Mouse (Mus musculus) limb, embryonic 15.5 days (tissue): ENCODE measurements around the gene Rcn3. TPM values are rescaled to one million over a fixed set of nuclear protein-coding genes. Genes with fewer than 3 reads are reported as not detected.

Source experiments
- ATAC-seq: fragments of 200-750 bp; cut with Nextera tagmentation; 2 replicates; pipeline ENCODE4 v1.8.0; 2017; ENCODE audit warnings: low read depth, moderate TSS enrichment; ENCODE audit not compliant: insufficient number of reproducible peaks, low FRiP score, low TSS enrichment
- H3K27ac ChIP-seq: fragments of 300-500 bp; sonication (generic); 2 replicates; pipeline ENCODE4 v1.5.1; 2015; ENCODE audit warnings: moderate library complexity, mild to moderate bottlenecking, inconsistent platforms
- H3K27me3 ChIP-seq: fragments of 300-500 bp; sonication (generic); 2 replicates; pipeline ENCODE4 v1.6.1; 2015; ENCODE audit warnings: inconsistent platforms
- H3K36me3 ChIP-seq: fragments of 300-500 bp; sonication (generic); 2 replicates; pipeline ENCODE4 v1.6.1; 2015; ENCODE audit warnings: inconsistent platforms
- H3K4me1 ChIP-seq: fragments of 300-500 bp; sonication (generic); 2 replicates; pipeline ENCODE4 v1.6.1; 2015; ENCODE audit warnings: inconsistent platforms
- H3K4me2 ChIP-seq: fragments of 300-500 bp; sonication (generic); 2 replicates; pipeline ENCODE4 v1.6.1; 2015; ENCODE audit warnings: mild to moderate bottlenecking, inconsistent platforms
- H3K4me3 ChIP-seq: fragments of 300-500 bp; sonication (generic); 2 replicates; pipeline ENCODE4 v1.5.1; 2015; ENCODE audit warnings: mild to moderate bottlenecking, inconsistent platforms
- H3K9ac ChIP-seq: fragments of 300-500 bp; sonication (generic); 2 replicates; pipeline ENCODE4 v1.6.1; 2015; ENCODE audit warnings: inconsistent platforms
- H3K9me3 ChIP-seq: fragments of 300-500 bp; sonication (generic); 2 replicates; pipeline ENCODE4 v1.6.1; 2016; ENCODE audit warnings: inconsistent platforms
- WGBS: fragments of 180-500 bp; shearing (Covaris S2); methylation state at CpG from one replicate; pipeline ENCODE4 v1.1.7; 2015; 5-methylcytosine and 5-hydroxymethylcytosine counted together
- polyA plus RNA-seq: library from polyadenylated mRNA; unstranded; fragments of >200 nt; fragmentation: Nextera tagmentation; extraction: Ambion mirVana; gene quantifications from 2 replicates; pipeline ENCODE4 v1.2.1, GENCODE M21; 2015

The Rcn3 gene
- polyA plus RNA-seq, 1 experiment from 2014 or later, result 653 TPM

GRCm38 (mm10) chr7:45048923-45049657, 42.9 kb downstream of the Rcn3 start:
- Histone ChIP-seq H3K36me3 (peaks cover 61% of the 10 kb centered on the region), H3K9me3 (no peaks in the 10 kb centered on the region), H3K4me2 (no peak overlapping the region), H3K4me3 (no peak overlapping the region), H3K27ac (no peak overlapping the region), H3K27me3 (no peaks in the 10 kb centered on the region), H3K4me1 (peaks cover 31% of the 10 kb centered on the region), H3K9ac (no peak overlapping the region)
- WGBS, result 90% methylated on average over 23 of the region's 23 CpGs
- ATAC-seq, result no peak

- no peak overlapping the region for H3K27ac ChIP-seq
These were observed 43.8 kb downstream of the Rcn3 start for GRCm38 (mm10) chr7:45048001-45048890.

GRCm38 (mm10) chr7:45047491-45047890, 44.5 kb downstream of the Rcn3 start:
- Histone ChIP-seq H3K4me1 (peaks cover 31% of the 10 kb centered on the region), H3K9me3 (no peaks in the 10 kb centered on the region), H3K4me3 (no peak overlapping the region), H3K9ac (no peak overlapping the region), H3K27me3 (no peaks in the 10 kb centered on the region), H3K4me2 (no peak overlapping the region), H3K27ac (no peak overlapping the region), H3K36me3 (peaks cover 77% of the 10 kb centered on the region)
- no peak for ATAC-seq
- 96% methylated on average over 14 of the region's 14 CpGs for WGBS

More at GRCm38 (mm10) chr7:45048001-45048890, 43.8 kb downstream of the Rcn3 start:
- H3K36me3 ChIP-seq, result peaks cover 70% of the 10 kb centered on the region
- no peak for ATAC-seq
- peak overlapping the region; percentile 5; the same call in 1 of the 2 replicates for H3K4me2 ChIP-seq
- H3K9me3 ChIP-seq, result no peaks in the 10 kb centered on the region
- H3K27me3 ChIP-seq, result no peaks in the 10 kb centered on the region
- 91% methylated on average over 37 of the region's 38 CpGs for whole genome bisulfite sequencing
- H3K4me1 ChIP-seq, result peaks cover 31% of the 10 kb centered on the region
- no peak overlapping the region for H3K9ac ChIP-seq
- H3K4me3 ChIP-seq, result no peak overlapping the region

GRCm38 (mm10) chr7:45046853-45047350, 45.1 kb downstream of the Rcn3 start:
- Histone ChIP-seq H3K9ac (no peak overlapping the region), H3K4me3 (no peak overlapping the region), H3K4me1 (peaks cover 27% of the 10 kb centered on the region), H3K36me3 (peaks cover 83% of the 10 kb centered on the region), H3K9me3 (no peaks in the 10 kb centered on the region), H3K4me2 (no peak overlapping the region), H3K27ac (no peak overlapping the region), H3K27me3 (no peaks in the 10 kb centered on the region)
- no peak for ATAC-seq
- WGBS, result 95% methylated on average over 26 of the region's 26 CpGs

GRCm38 (mm10) chr7:45045741-45046140, 46.3 kb downstream of the Rcn3 start:
- H3K9ac ChIP-seq, result no peak overlapping the region
- ATAC-seq, result no peak
- H3K9me3 ChIP-seq, result no peaks in the 10 kb centered on the region
- peaks cover 15% of the 10 kb centered on the region for H3K4me1 ChIP-seq
- no peak overlapping the region for H3K4me3 ChIP-seq
- H3K36me3 ChIP-seq, result peaks cover 95% of the 10 kb centered on the region
- 91% methylated on average over 22 of the region's 22 CpGs for WGBS
- no peak overlapping the region for H3K4me2 ChIP-seq
- H3K27me3 ChIP-seq, result no peaks in the 10 kb centered on the region
- no peak overlapping the region for H3K27ac ChIP-seq

GRCm38 (mm10) chr7:45043307-45043706, 48.7 kb downstream of the Rcn3 start:
- Histone ChIP-seq H3K36me3 (peaks cover 97% of the 10 kb centered on the region), H3K27ac (no peak overlapping the region), H3K9me3 (no peaks in the 10 kb centered on the region), H3K4me1 (0 out of 2 replicates have a peak, but pooled peaks cover 3% of the 10 kb centered on the region), H3K9ac (no peak overlapping the region), H3K4me3 (no peak overlapping the region), H3K4me2 (no peak overlapping the region), H3K27me3 (no peaks in the 10 kb centered on the region)
- 94% methylated on average over 14 of the region's 14 CpGs for whole genome bisulfite sequencing
- no peak for ATAC-seq

GRCm38 (mm10) chr7:45040851-45041250, 51.2 kb downstream of the Rcn3 start:
- Histone ChIP-seq H3K27me3 (no peaks in the 10 kb centered on the region), H3K9me3 (no peaks in the 10 kb centered on the region), H3K4me3 (no peak overlapping the region), H3K9ac (no peak overlapping the region), H3K4me2 (no peak overlapping the region), H3K27ac (no peak overlapping the region), H3K4me1 (0 out of 2 replicates have a peak, but pooled peaks cover 4% of the 10 kb centered on the region), H3K36me3 (peaks cover 97% of the 10 kb centered on the region)
- ATAC-seq, result no peak
- 94% methylated on average over 9 of the region's 9 CpGs for WGBS

- H3K4me2 ChIP-seq, result no peak overlapping the region
- H3K9ac ChIP-seq, result no peak overlapping the region
- no peak overlapping the region for H3K4me3 ChIP-seq
- 0 out of 2 replicates have a peak, but pooled peaks cover 4% of the 10 kb centered on the region for H3K4me1 ChIP-seq
- H3K36me3 ChIP-seq, result peaks cover 99% of the 10 kb centered on the region
- no peak for ATAC-seq
- no peaks in the 10 kb centered on the region for H3K27me3 ChIP-seq
- no peak overlapping the region for H3K27ac ChIP-seq
- 92% methylated on average over 9 of the region's 9 CpGs for WGBS
- no peaks in the 10 kb centered on the region for H3K9me3 ChIP-seq
These were observed 53.6 kb downstream of the Rcn3 start for GRCm38 (mm10) chr7:45038411-45038810.

- H3K4me2 ChIP-seq, result no peak overlapping the region
- no peak overlapping the region for H3K4me3 ChIP-seq
- H3K4me1 ChIP-seq, result 0 out of 2 replicates have a peak, but pooled peaks cover 4% of the 10 kb centered on the region
- no peak for ATAC-seq
- H3K9me3 ChIP-seq, result no peaks in the 10 kb centered on the region
- H3K27ac ChIP-seq, result no peak overlapping the region; the same call in 1 of the 2 replicates
- no peaks in the 10 kb centered on the region for H3K27me3 ChIP-seq
- H3K9ac ChIP-seq, result no peak overlapping the region
- 72% methylated on average over 7 of the region's 7 CpGs for WGBS
- H3K36me3 ChIP-seq, result peaks cover 99% of the 10 kb centered on the region
These were observed 54.2 kb downstream of the Rcn3 start for GRCm38 (mm10) chr7:45037720-45038361.

- no peak overlapping the region for H3K4me3 ChIP-seq
- no peak for ATAC-seq
- no peak overlapping the region for H3K27ac ChIP-seq
- H3K36me3 ChIP-seq, result peaks cover 99% of the 10 kb centered on the region
- H3K27me3 ChIP-seq, result no peaks in the 10 kb centered on the region
- H3K9ac ChIP-seq, result no peak overlapping the region
- 89% methylated on average over 11 of the region's 11 CpGs for WGBS
- H3K4me1 ChIP-seq, result 0 out of 2 replicates have a peak, but pooled peaks cover 4% of the 10 kb centered on the region
- H3K4me2 ChIP-seq, result no peak overlapping the region
- no peaks in the 10 kb centered on the region for H3K9me3 ChIP-seq
These were observed 55.3 kb downstream of the Rcn3 start for GRCm38 (mm10) chr7:45036702-45037101.

GRCm38 (mm10) chr7:45035631-45036030, 56.4 kb downstream of the Rcn3 start:
- H3K4me1 ChIP-seq, result 0 out of 2 replicates have a peak, but pooled peaks cover 4% of the 10 kb centered on the region
- no peaks in the 10 kb centered on the region for H3K27me3 ChIP-seq
- 84% methylated on average over 3 of the region's 3 CpGs for WGBS
- peaks cover 99% of the 10 kb centered on the region for H3K36me3 ChIP-seq
- H3K4me3 ChIP-seq, result no peak overlapping the region
- H3K4me2 ChIP-seq, result no peak overlapping the region
- H3K9ac ChIP-seq, result no peak overlapping the region
- no peak overlapping the region for H3K27ac ChIP-seq
- ATAC-seq, result no peak
- no peaks in the 10 kb centered on the region for H3K9me3 ChIP-seq
